Mouse (Mus musculus): ENCODE results near the gene Wwox.

The Wwox gene

GRCm38 (mm10) chr8:114439334-114440204 is at the start of gene Wwox:
TSS of gene Wwox (plus strand) at chr8:114439655.
- peak; percentile 99 for DNase-seq (ENCODE audit: low read depth)

GRCm38 (mm10) chr8:114390465-114391254 is 48.8 kb upstream of the Wwox start:
- DNase-seq (ENCODE audit: low read depth), result no peak

GRCm38 (mm10) chr8:114398326-114398725 is 41.1 kb upstream of the Wwox start:
- no peak for DNase-seq (ENCODE audit: low read depth)

GRCm38 (mm10) chr8:114399273-114399672 is 40.2 kb upstream of the Wwox start:
- DNase-seq (ENCODE audit: low read depth), result no peak

GRCm38 (mm10) chr8:114401679-114402078 is 37.8 kb upstream of the Wwox start:
- no peak for DNase-seq (ENCODE audit: low read depth)

- no peak for DNase-seq (ENCODE audit: low read depth)
Observed at GRCm38 (mm10) chr8:114411421-114411820, 28.0 kb upstream of the Wwox start.

- DNase-seq (ENCODE audit: low read depth), result no peak
Observed at GRCm38 (mm10) chr8:114417786-114418185, 21.7 kb upstream of the Wwox start, which contains the start of gene Clec3a. TSS of gene Clec3a (plus strand) at chr8:114418086.

- no peak for DNase-seq (ENCODE audit: low read depth)
Observed at GRCm38 (mm10) chr8:114418486-114418885, 21.0 kb upstream of the Wwox start.

GRCm38 (mm10) chr8:114418904-114419303 is 20.6 kb upstream of the Wwox start:
- DNase-seq (ENCODE audit: low read depth), result no peak

- no peak for DNase-seq (ENCODE audit: low read depth)
Observed at GRCm38 (mm10) chr8:114421544-114421943, 17.9 kb upstream of the Wwox start.

- DNase-seq (ENCODE audit: low read depth), result peak; percentile 37
Observed at GRCm38 (mm10) chr8:114438236-114438635, 1.2 kb upstream of the Wwox start.

GRCm38 (mm10) chr8:114440205-114440589 is 742 bp downstream of the Wwox start:
- DNase-seq (ENCODE audit: low read depth), result no peak

- DNase-seq (ENCODE audit: low read depth), result no peak
Observed at GRCm38 (mm10) chr8:114441616-114442015, 2.2 kb downstream of the Wwox start.

- no peak for DNase-seq (ENCODE audit: low read depth)
Observed at GRCm38 (mm10) chr8:114446884-114447283, 7.4 kb downstream of the Wwox start.

- DNase-seq (ENCODE audit: low read depth), result no peak
Observed at GRCm38 (mm10) chr8:114452278-114452677, 12.8 kb downstream of the Wwox start.

- peak; percentile 28 for DNase-seq (ENCODE audit: low read depth)
Observed at GRCm38 (mm10) chr8:114452781-114453221, 13.3 kb downstream of the Wwox start.

GRCm38 (mm10) chr8:114455302-114455701 is 15.8 kb downstream of the Wwox start:
- no peak for DNase-seq (ENCODE audit: low read depth)

- DNase-seq (ENCODE audit: low read depth), result no peak
Observed at GRCm38 (mm10) chr8:114455953-114456352, 16.5 kb downstream of the Wwox start.

GRCm38 (mm10) chr8:114458113-114458784 is 18.8 kb downstream of the Wwox start:
- DNase-seq (ENCODE audit: low read depth), result no peak

GRCm38 (mm10) chr8:114460600-114460999 is 21.1 kb downstream of the Wwox start:
- DNase-seq (ENCODE audit: low read depth), result no peak

GRCm38 (mm10) chr8:114462591-114462990 is 23.1 kb downstream of the Wwox start:
- no peak for DNase-seq (ENCODE audit: low read depth)

- no peak for DNase-seq (ENCODE audit: low read depth)
Observed at GRCm38 (mm10) chr8:114463305-114463704, 23.9 kb downstream of the Wwox start.

Data from fibroblast of lung, adult 2 months (primary cell).